Mouse (Mus musculus) MEL (cell line): ENCODE results near the gene Mettl23. TPM values are rescaled to one million over a fixed set of nuclear protein-coding genes. Genes with fewer than 3 reads are reported as not detected.

Source experiments
- DNase-seq: peaks from one replicate; pipeline ENCODE4 v3.0.0; 2011; ENCODE audit warnings: low read depth, low spot score
- H3K27ac ChIP-seq: 2 replicates; pipeline ENCODE4 v1.5.1; 2012; ENCODE audit warnings: low read depth, mild to moderate bottlenecking, control low read depth, low read length, moderate library complexity; ENCODE audit not compliant: control insufficient read depth
- H3K27me3 ChIP-seq, 2 experiments: fragments of 150-350 bp in 1 of 2; sonication (generic) in 1 of 2; 2 replicates each; pipeline ENCODE4 v1.6.1; 2012; ENCODE audit warnings: low read length in 2 of 2, mild to moderate bottlenecking in 2 of 2, improper control_type of control experiment in 1 of 2, moderate library complexity in 1 of 2; ENCODE audit not compliant: insufficient read depth in 2 of 2, control insufficient read depth in 1 of 2
- H3K36me3 ChIP-seq, 2 experiments: 2 replicates each; pipeline ENCODE4 v1.6.1; 2012 to 2014; ENCODE audit warnings: low read length in 2 of 2, improper control_type of control experiment in 1 of 2, inconsistent platforms in 1 of 2, mild to moderate bottlenecking in 1 of 2; ENCODE audit not compliant: insufficient read depth in 2 of 2, control insufficient read depth in 1 of 2
- H3K4me1 ChIP-seq, 2 experiments: fragments of 150-350 bp in 1 of 2; sonication (generic) in 1 of 2; 2 replicates each; pipeline ENCODE4 v1.6.1; 2012; ENCODE audit warnings: low read length in 2 of 2, improper control_type of control experiment in 1 of 2, mild to moderate bottlenecking in 1 of 2; ENCODE audit not compliant: insufficient read depth in 2 of 2, control insufficient read depth in 1 of 2
- H3K4me3 ChIP-seq, 2 experiments: fragments of 150-350 bp in 1 of 2; sonication (generic) in 1 of 2; 2 replicates each; pipeline ENCODE4 v1.5.1; 2012; ENCODE audit warnings: low read depth in 2 of 2, low read length in 2 of 2, mild to moderate bottlenecking in 2 of 2, moderate library complexity in 2 of 2, control low read depth in 1 of 2, improper control_type of control experiment in 1 of 2; ENCODE audit not compliant: control insufficient read depth in 1 of 2, insufficient read depth in 1 of 2
- H3K79me2 ChIP-seq: 2 replicates; pipeline ENCODE4 v1.6.1; 2012; ENCODE audit warnings: mild to moderate bottlenecking, low read length, moderate library complexity; ENCODE audit not compliant: control insufficient read depth, poor library complexity, insufficient read depth
- H3K9ac ChIP-seq: 2 replicates; pipeline ENCODE4 v1.6.1; 2012; ENCODE audit warnings: low read depth, mild to moderate bottlenecking, control low read depth, low read length, moderate library complexity; ENCODE audit not compliant: control insufficient read depth, poor library complexity, severe bottlenecking
- H3K9me3 ChIP-seq: fragments of 150-350 bp; sonication (generic); replicated peaks from 2 replicates; pipeline ENCODE4 v1.6.1; 2012; ENCODE audit warnings: mild to moderate bottlenecking, low read length, improper control_type of control experiment, moderate library complexity; ENCODE audit not compliant: insufficient read depth
- CHD1 ChIP-seq: IDR thresholded peaks from 2 replicates; pipeline ENCODE4 v1.6.1; 2012; ENCODE audit warnings: low read depth, mild to moderate bottlenecking, inconsistent platforms, low read length, improper control_type of control experiment
- CHD2 ChIP-seq: IDR thresholded peaks from 2 replicates; pipeline ENCODE4 v1.6.1; 2011; ENCODE audit warnings: low read length, improper control_type of control experiment
- CTCF ChIP-seq, 3 experiments: IDR thresholded peaks in 2 of 3; conservative IDR thresholded peaks in 1 of 3; 2 replicates each; pipeline ENCODE4 v1.5.1; 2011 to 2012; ENCODE audit warnings: low read length in 3 of 3, low read depth in 2 of 3, mild to moderate bottlenecking in 2 of 3, improper control_type of control experiment in 1 of 3, inconsistent platforms in 1 of 3, mixed read lengths in 1 of 3, moderate library complexity in 1 of 3; ENCODE audit not compliant: control insufficient read depth in 1 of 3, insufficient read depth in 1 of 3, poor library complexity in 1 of 3, severe bottlenecking in 1 of 3
- ELF1 ChIP-seq: IDR thresholded peaks from 2 replicates; pipeline ENCODE4 v1.6.1; 2014; ENCODE audit warnings: low read depth, mild to moderate bottlenecking, inconsistent platforms, low read length, improper control_type of control experiment, moderate library complexity
- ETS1 ChIP-seq: IDR thresholded peaks from 2 replicates; pipeline ENCODE4 v1.6.1; 2012; ENCODE audit warnings: low read depth, mild to moderate bottlenecking, inconsistent platforms, low read length, improper control_type of control experiment, moderate library complexity
- GABPA ChIP-seq: IDR thresholded peaks from 2 replicates; pipeline ENCODE4 v1.6.1; 2012; ENCODE audit warnings: low read depth, mild to moderate bottlenecking, inconsistent platforms, low read length, improper control_type of control experiment, moderate library complexity
- GATA1 ChIP-seq: IDR thresholded peaks from 2 replicates; pipeline ENCODE4 v1.6.1; 2011; ENCODE audit warnings: low read depth, low read length, improper control_type of control experiment
- HCFC1 ChIP-seq: IDR thresholded peaks from 2 replicates; pipeline ENCODE4 v1.6.1; 2012; ENCODE audit warnings: low read depth, mild to moderate bottlenecking, inconsistent platforms, low read length, improper control_type of control experiment, moderate library complexity
- JUND ChIP-seq: IDR thresholded peaks from 2 replicates; pipeline ENCODE4 v1.6.1; 2011; ENCODE audit warnings: low read depth, mild to moderate bottlenecking, improper control_type of control experiment, low read length
- MAX ChIP-seq: IDR thresholded peaks from 2 replicates; pipeline ENCODE4 v1.6.1; 2011; ENCODE audit warnings: low read length, improper control_type of control experiment
- NRF1 ChIP-seq: IDR thresholded peaks from 2 replicates; pipeline ENCODE4 v1.6.1; 2014; ENCODE audit warnings: low read depth, mild to moderate bottlenecking, inconsistent platforms, low read length, improper control_type of control experiment, moderate library complexity; ENCODE audit not compliant: poor library complexity, insufficient read depth, severe bottlenecking
- POLR2AphosphoS2 ChIP-seq: IDR thresholded peaks from 2 replicates; pipeline ENCODE4 v1.6.1; 2011; ENCODE audit warnings: low read length, improper control_type of control experiment
- POLR2AphosphoS5 ChIP-seq: IDR thresholded peaks from 2 replicates; pipeline ENCODE4 v1.6.1; 2012; ENCODE audit warnings: low read depth, borderline replicate concordance, mild to moderate bottlenecking, inconsistent platforms, low read length, moderate library complexity, mixed read lengths
- RCOR1 ChIP-seq: IDR thresholded peaks from 2 replicates; pipeline ENCODE4 v1.6.1; 2012; ENCODE audit warnings: low read depth, mild to moderate bottlenecking, inconsistent platforms, low read length, improper control_type of control experiment
- SIN3A ChIP-seq: IDR thresholded peaks from 2 replicates; pipeline ENCODE4 v1.6.1; 2012; ENCODE audit warnings: low read length, improper control_type of control experiment, inconsistent platforms
- SMC3 ChIP-seq: IDR thresholded peaks from 2 replicates; pipeline ENCODE4 v1.6.1; 2011; ENCODE audit warnings: low read depth, low read length, improper control_type of control experiment
- TBP ChIP-seq: IDR thresholded peaks from 2 replicates; pipeline ENCODE4 v1.8.0; 2011; ENCODE audit warnings: low read depth, low read length, improper control_type of control experiment
- USF2 ChIP-seq, 2 experiments: IDR thresholded peaks; 2 replicates each; pipeline ENCODE4 v1.6.1; 2011 to 2012; ENCODE audit warnings: improper control_type of control experiment in 2 of 2, low read length in 2 of 2, borderline replicate concordance in 1 of 2, inconsistent platforms in 1 of 2, low read depth in 1 of 2, mild to moderate bottlenecking in 1 of 2; ENCODE audit not compliant: insufficient read depth in 1 of 2
- ZC3H11A ChIP-seq: IDR thresholded peaks from 2 replicates; pipeline ENCODE4 v1.6.1; 2012; ENCODE audit warnings: low read depth, mild to moderate bottlenecking, inconsistent platforms, low read length, improper control_type of control experiment
- ZKSCAN1 ChIP-seq: IDR thresholded peaks from 2 replicates; pipeline ENCODE4 v1.6.1; 2012; ENCODE audit warnings: low read depth, mild to moderate bottlenecking, inconsistent platforms, low read length, improper control_type of control experiment, moderate library complexity
- ZMIZ1 ChIP-seq: IDR thresholded peaks from 2 replicates; pipeline ENCODE4 v1.6.1; 2012; ENCODE audit warnings: low read depth, mild to moderate bottlenecking, inconsistent platforms, low read length, improper control_type of control experiment, moderate library complexity
- polyA plus RNA-seq, 2 experiments: library from polyadenylated mRNA; stranded (reverse) in 1 of 2; unstranded in 1 of 2; fragments of >175 nt in 1 of 2; fragments of >200 nt in 1 of 2; gene quantifications; 2 replicates each; pipeline versions ENCODE4 v1.2.1 to v1.2.4; 2012; ENCODE audit warnings: low replicate concordance in 2 of 2, low read depth in 1 of 2; ENCODE audit not compliant: insufficient read length in 2 of 2, insufficient read depth in 1 of 2, missing spikeins in 1 of 2
- total RNA-seq: library from RNA; depleted of rRNA; stranded (reverse); fragments of 300-350 nt; gene quantifications from 2 replicates; pipeline ENCODE4 v1.2.3, GENCODE M21; 2012

Gene Mettl23
- total and polyA plus RNA-seq, 3 experiments = 58.5 to 69.9 TPM; not detected in 1

GRCm38 (mm10) chr11:116839601-116840000 lies 3.5 kb upstream of the Mettl23 start:
- Histone ChIP-seq H3K4me3 (no peak overlapping the region), H3K9ac (no peak overlapping the region), H3K27ac (no peak overlapping the region), H3K9me3 (no peaks in the 10 kb centered on the region), H3K4me1 (peaks cover 8 to 41% of the 10 kb centered on the region in 2 experiments), H3K27me3 (no peaks in the 10 kb centered on the region), H3K79me2 (peaks cover 56% of the 10 kb centered on the region), H3K36me3 (peaks cover 34 to 37% of the 10 kb centered on the region in 2 experiments)
- TF ChIP-seq ETS1 = no peak
- TF ChIP-seq GATA1 = no peak
- no peak for TF ChIP-seq JUND
- TF ChIP-seq NRF1 = no peak
- TF ChIP-seq USF2 (IDR thresholded peaks at IDR 0.05; ENCODE audit: borderline replicate concordance in 1 of 2, insufficient read depth in 1 of 2, low read depth in 1 of 2, low read length in 2 of 2) = no peak
- no peak for TF ChIP-seq CHD1
- no peak for TF ChIP-seq RCOR1
- TF ChIP-seq CTCF (IDR thresholded peaks at IDR 0.05 in 2 of 3, conservative IDR thresholded peaks at IDR 0.05 in 1 of 3; ENCODE audit: control insufficient read depth in 1 of 3, insufficient read depth in 1 of 3, low read depth in 2 of 3, low read length in 3 of 3, poor library complexity in 1 of 3, severe bottlenecking in 1 of 3) = no peak
- TF ChIP-seq ZC3H11A = no peak
- TF ChIP-seq HCFC1 = no peak
- TF ChIP-seq POLR2AphosphoS5 = no peak
- no peak for TF ChIP-seq CHD2
- no peak for TF ChIP-seq TBP
- TF ChIP-seq GABPA = no peak
- no peak for TF ChIP-seq ZKSCAN1
- no peak for TF ChIP-seq ELF1
- no peak for TF ChIP-seq MAX
- no peak for TF ChIP-seq SMC3
- no peak for TF ChIP-seq POLR2AphosphoS2
- DNase-seq = no peak

GRCm38 (mm10) chr11:116840748-116841147 lies 2.3 kb upstream of the Mettl23 start:
- no peak overlapping the region for H3K27ac ChIP-seq
- DNase-seq = no peak
- H3K79me2 ChIP-seq = peaks cover 67% of the 10 kb centered on the region
- peak overlapping the region; percentile 34 to 94; a peak in 2 of 4 replicates for H3K4me3 ChIP-seq
- peak overlapping the region; percentile 28 for H3K9ac ChIP-seq
- TF ChIP-seq SIN3A = no peak
- TF ChIP-seq GATA1 = no peak
- no peak for TF ChIP-seq ZMIZ1
- peaks cover 34 to 40% of the 10 kb centered on the region in 2 experiments for H3K36me3 ChIP-seq
- no peaks in the 10 kb centered on the region for H3K27me3 ChIP-seq
- H3K9me3 ChIP-seq = no peaks in the 10 kb centered on the region
- H3K4me1 ChIP-seq = peaks cover 3 to 33% of the 10 kb centered on the region in 2 experiments
